Mouse (Mus musculus): Measurements from ENCODE around the gene Sart1.

GRCm38 (mm10) chr19:5362186-5362585 is 26.3 kb downstream of the Sart1 start:
- TF ChIP-seq CTCF (IDR thresholded peaks at IDR 0.05; ENCODE audit: extremely low read depth, insufficient read length, insufficient replicate concordance, low read depth, low read length) (no peak), POLR2A (IDR thresholded peaks at IDR 0.05; ENCODE audit: low read depth, low read length) (no peak)

All from small intestine, adult 2 months (tissue).